Mouse (Mus musculus) forebrain, embryonic 16.5 days (tissue): ENCODE results near the gene Zbtb17. TPM values are rescaled to one million over a fixed set of nuclear protein-coding genes. Genes with fewer than 3 reads are reported as not detected.
A peak's percentile ranks its signal among the peaks of the same experiment; 100 is the strongest.

Source experiments
- ATAC-seq: fragments of 200-750 bp; cut with Nextera tagmentation; 2 replicates; pipeline ENCODE4 v1.8.0; 2017; ENCODE audit warnings: mild to moderate bottlenecking, moderate library complexity
- H3K27ac ChIP-seq: fragments of 300-500 bp; sonication (generic); 2 replicates; pipeline ENCODE4 v1.5.1; 2014; ENCODE audit warnings: low read length, control low read depth
- H3K27me3 ChIP-seq: fragments of 300-500 bp; sonication (generic); replicated peaks from 2 replicates; pipeline ENCODE4 v1.6.1; 2014; ENCODE audit warnings: low read length; ENCODE audit not compliant: control insufficient read depth, insufficient read depth
- H3K36me3 ChIP-seq: fragments of 300-500 bp; sonication (generic); 2 replicates; pipeline ENCODE4 v1.6.1; 2014; ENCODE audit not compliant: control insufficient read depth, insufficient read depth
- H3K4me1 ChIP-seq: fragments of 300-500 bp; sonication (generic); replicated peaks from 2 replicates; pipeline ENCODE4 v1.6.1; 2014; ENCODE audit warnings: low read length; ENCODE audit not compliant: control insufficient read depth, insufficient read depth
- H3K4me2 ChIP-seq: fragments of 300-500 bp; sonication (generic); 2 replicates; pipeline ENCODE4 v1.6.1; 2014; ENCODE audit warnings: mild to moderate bottlenecking, low read length, control low read depth
- H3K4me3 ChIP-seq: fragments of 300-500 bp; sonication (generic); replicated peaks from 2 replicates; pipeline ENCODE4 v1.5.1; 2014; ENCODE audit warnings: mild to moderate bottlenecking, low read length, control low read depth
- H3K9ac ChIP-seq: fragments of 300-500 bp; sonication (generic); replicated peaks from 2 replicates; pipeline ENCODE4 v1.6.1; 2014; ENCODE audit warnings: low read depth, low read length, control low read depth
- H3K9me3 ChIP-seq: fragments of 300-500 bp; sonication (generic); 2 replicates; pipeline ENCODE4 v1.6.1; 2016; ENCODE audit warnings: low read length; ENCODE audit not compliant: control insufficient read depth
- WGBS: fragments of 180-500 bp; shearing (Covaris S2); extraction: QIAGEN DNeasy Blood & Tissue Kit; methylation state at CpG from one replicate; pipeline ENCODE4 v1.1.7; 2014; 5-methylcytosine and 5-hydroxymethylcytosine counted together
- polyA plus RNA-seq: library from polyadenylated mRNA; unstranded; fragments of >200 nt; fragmentation: Nextera tagmentation; extraction: Ambion mirVana; gene quantifications from 2 replicates; pipeline ENCODE4 v1.2.1, GENCODE M21; 2015

The Zbtb17 gene
- polyA plus RNA-seq, 1 experiment from 2014 or later, result 62.0 TPM

DNA sequence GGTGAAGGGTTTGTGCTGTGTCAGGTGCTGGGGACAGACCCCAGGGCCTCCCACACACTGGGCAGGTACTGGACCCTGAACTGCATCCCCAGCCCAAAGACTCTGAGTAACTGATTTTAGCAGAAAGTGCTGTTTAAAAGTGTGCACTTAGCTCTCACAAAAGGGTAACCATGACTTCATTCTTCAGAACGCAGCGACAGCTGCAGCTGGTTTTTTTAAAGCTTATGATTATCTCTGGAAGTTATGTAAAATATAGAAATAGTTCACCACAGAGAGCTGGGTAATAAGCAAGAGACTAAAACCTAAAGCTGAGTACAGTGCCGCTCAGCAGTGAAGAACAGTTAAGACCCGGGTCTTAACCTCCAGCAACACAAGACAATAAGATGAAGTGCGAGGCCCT lies 56.6 kb downstream of the Zbtb17 start:
- H3K9me3 ChIP-seq, result no peaks in the 10 kb centered on the region
- no peak overlapping the region for H3K4me3 ChIP-seq
- H3K4me2 ChIP-seq, result no peak overlapping the region
- H3K27me3 ChIP-seq, result no peaks in the 10 kb centered on the region
- no peak for ATAC-seq
- peaks cover 14% of the 10 kb centered on the region for H3K4me1 ChIP-seq
- WGBS, result 62% methylated on average over 5 of the region's 5 CpGs
- no peak overlapping the region for H3K27ac ChIP-seq
- no peak overlapping the region for H3K9ac ChIP-seq
- no peaks in the 10 kb centered on the region for H3K36me3 ChIP-seq

DNA sequence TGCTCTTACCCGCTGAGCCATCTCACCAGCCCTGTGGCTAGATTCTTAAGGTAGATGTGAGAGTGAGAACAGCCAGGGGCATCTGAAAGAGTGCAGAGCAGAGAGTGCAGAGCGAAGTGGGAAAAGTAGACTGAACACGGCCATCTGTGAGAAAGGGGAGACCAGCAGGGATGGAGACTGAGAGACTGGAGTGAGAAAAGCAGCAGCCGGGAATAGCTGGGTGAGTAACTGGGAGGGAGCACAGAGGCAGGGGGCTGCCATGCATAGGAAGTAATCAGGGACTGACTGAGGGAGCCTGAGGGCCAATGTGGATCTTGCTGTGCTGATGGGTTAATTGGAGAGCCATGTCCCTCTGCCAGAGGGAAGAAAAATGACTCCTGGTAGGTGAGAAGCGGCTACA lies 58.3 kb downstream of the Zbtb17 start:
- no peaks in the 10 kb centered on the region for H3K9me3 ChIP-seq
- H3K27ac ChIP-seq, result no peak overlapping the region
- WGBS, result 64% methylated on average over 5 of the region's 5 CpGs
- H3K4me1 ChIP-seq, result peaks cover 28% of the 10 kb centered on the region
- no peak overlapping the region for H3K9ac ChIP-seq
- H3K4me2 ChIP-seq, result no peak overlapping the region
- no peak for ATAC-seq
- H3K4me3 ChIP-seq, result no peak overlapping the region
- no peaks in the 10 kb centered on the region for H3K27me3 ChIP-seq
- no peaks in the 10 kb centered on the region for H3K36me3 ChIP-seq

DNA sequence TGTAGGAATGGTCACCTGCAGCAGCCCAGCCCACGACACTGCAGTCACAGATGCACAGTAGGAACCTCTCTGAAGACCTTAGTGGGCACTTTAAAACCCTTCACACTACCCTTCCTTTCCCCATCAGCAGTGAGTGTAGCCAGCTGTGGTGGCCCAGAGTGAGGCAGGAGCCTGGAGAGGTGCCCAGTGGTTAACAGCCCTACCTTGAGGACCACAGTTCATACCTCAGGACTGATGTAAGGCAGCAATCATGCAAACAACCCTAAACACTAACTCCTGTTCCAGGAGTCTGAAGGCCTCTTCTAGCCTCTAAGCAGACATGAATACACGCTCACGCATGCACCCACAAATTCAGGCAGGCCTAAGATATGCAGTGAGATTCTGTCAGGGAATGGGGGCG lies 60.0 kb downstream of the Zbtb17 start:
- Histone ChIP-seq H3K9ac (no peak overlapping the region), H3K27me3 (no peaks in the 10 kb centered on the region), H3K27ac (no peak overlapping the region), H3K36me3 (no peaks in the 10 kb centered on the region), H3K4me2 (no peak overlapping the region), H3K4me1 (peaks cover 28% of the 10 kb centered on the region), H3K9me3 (no peaks in the 10 kb centered on the region), H3K4me3 (no peak overlapping the region)
- 91% methylated on average over 4 of the region's 4 CpGs for WGBS
- ATAC-seq, result no peak

DNA sequence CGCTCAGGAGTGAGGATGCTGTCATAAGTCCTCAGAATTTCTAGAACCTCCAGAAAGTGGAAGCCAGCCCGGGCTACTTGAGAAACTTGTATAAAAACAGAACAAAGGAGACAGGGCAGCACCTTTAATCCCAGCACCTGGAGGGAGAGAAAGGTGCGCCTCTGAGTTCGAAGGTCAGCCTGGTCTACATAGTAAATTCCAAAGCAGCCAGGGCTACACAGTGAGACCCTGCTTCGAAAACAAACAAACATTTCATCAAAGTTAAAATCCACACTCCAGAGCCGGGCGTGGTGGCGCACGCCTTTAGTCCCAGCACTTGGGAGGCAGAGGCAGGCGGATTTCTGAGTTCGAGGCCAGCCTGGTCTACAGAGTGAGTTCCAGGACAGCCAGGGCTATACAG lies 61.4 kb downstream of the Zbtb17 start:
- 93% methylated on average over 11 of the region's 11 CpGs for WGBS
- H3K36me3 ChIP-seq, result no peaks in the 10 kb centered on the region
- peaks cover 28% of the 10 kb centered on the region for H3K4me1 ChIP-seq
- no peak for ATAC-seq
- H3K4me3 ChIP-seq, result no peak overlapping the region
- no peak overlapping the region for H3K9ac ChIP-seq
- no peak overlapping the region for H3K4me2 ChIP-seq
- H3K27me3 ChIP-seq, result no peaks in the 10 kb centered on the region
- H3K27ac ChIP-seq, result no peak overlapping the region
- no peaks in the 10 kb centered on the region for H3K9me3 ChIP-seq

DNA sequence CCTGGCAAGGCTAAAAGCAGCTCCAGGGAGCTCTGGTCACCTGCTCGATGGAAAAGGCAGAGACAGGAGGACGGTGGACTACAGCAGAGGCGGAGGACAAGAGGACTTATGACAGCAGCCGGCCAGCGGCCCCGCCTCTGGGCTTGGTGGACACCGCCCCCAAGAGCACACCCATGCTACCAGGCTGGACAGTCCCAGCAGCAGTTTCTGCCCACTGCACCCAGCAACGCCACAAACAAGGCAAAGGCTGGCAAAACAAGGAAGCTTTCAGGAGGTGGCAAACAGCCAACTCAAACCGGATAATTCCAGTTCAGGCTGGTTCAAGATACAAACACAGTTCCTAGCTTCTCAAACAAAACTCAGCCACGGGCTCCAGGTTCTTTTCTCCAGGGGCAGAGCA lies 61.9 kb downstream of the Zbtb17 start:
- peak overlapping the region; percentile 28; the same call in 1 of the 2 replicates for H3K9ac ChIP-seq
- WGBS, result 34% methylated on average over 10 of the region's 10 CpGs
- H3K4me2 ChIP-seq, result peak overlapping the region; percentile 20

DNA sequence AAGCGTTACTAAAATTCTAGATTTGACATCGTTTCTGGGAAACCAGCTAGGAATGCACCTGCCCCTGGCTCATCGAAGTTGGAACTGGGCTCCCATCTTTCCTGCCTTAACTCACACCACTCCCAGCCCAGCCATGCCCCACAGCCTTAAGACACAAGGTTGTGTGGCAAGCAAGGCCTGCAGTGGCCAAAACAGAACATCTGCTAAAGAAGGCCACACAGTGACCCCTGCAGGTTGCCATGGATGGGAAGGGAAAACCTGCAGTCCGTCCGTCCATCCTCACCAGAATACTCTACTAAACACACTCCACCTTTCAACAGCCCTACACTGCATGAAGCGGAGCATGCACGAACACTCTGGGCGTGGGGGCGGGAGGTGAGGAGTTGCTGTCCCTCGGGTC lies 62.4 kb downstream of the Zbtb17 start:
- Histone ChIP-seq H3K4me1 (peaks cover 21% of the 10 kb centered on the region), H3K27me3 (no peaks in the 10 kb centered on the region), H3K4me3 (no peak overlapping the region), H3K9me3 (no peaks in the 10 kb centered on the region), H3K27ac (peak overlapping the region; percentile 84), H3K36me3 (no peaks in the 10 kb centered on the region), H3K9ac (no peak overlapping the region), H3K4me2 (peak overlapping the region; percentile 20; the same call in 1 of the 2 replicates)
- 0 out of 2 replicates have a peak, but pooled peaks have one; percentile 29 for ATAC-seq
- 61% methylated on average over 10 of the region's 10 CpGs for WGBS

More for the DNA sequence above, 61.9 kb downstream of the Zbtb17 start:
- Histone ChIP-seq H3K27me3 (no peaks in the 10 kb centered on the region), H3K4me1 (peaks cover 26% of the 10 kb centered on the region), H3K4me3 (no peak overlapping the region), H3K27ac (peak overlapping the region; percentile 84), H3K9me3 (no peaks in the 10 kb centered on the region), H3K36me3 (no peaks in the 10 kb centered on the region)
- peak; percentile 72 for ATAC-seq

DNA sequence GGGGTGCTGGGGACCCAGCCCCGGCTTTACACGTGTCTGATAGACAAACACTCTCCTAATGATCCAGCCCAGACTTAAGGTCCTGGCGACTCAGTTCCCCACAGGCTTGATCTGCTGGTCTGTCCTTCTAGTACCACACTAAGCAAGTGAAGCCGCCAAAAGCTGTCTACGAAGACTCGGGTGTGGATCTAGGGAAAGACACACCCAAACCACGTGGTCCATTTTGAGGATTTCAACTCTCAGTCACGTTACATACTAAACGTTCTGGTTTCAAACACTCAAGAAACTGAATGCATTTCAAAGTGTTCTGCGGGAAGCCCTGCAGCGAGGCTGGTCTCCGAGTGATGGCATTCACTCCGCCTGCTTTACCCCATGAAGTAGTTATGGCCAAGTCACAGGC lies 66.0 kb downstream of the Zbtb17 start:
- Histone ChIP-seq H3K4me1 (peaks cover 16% of the 10 kb centered on the region), H3K36me3 (no peaks in the 10 kb centered on the region), H3K9ac (no peak overlapping the region), H3K27me3 (no peaks in the 10 kb centered on the region), H3K4me2 (no peak overlapping the region), H3K9me3 (no peaks in the 10 kb centered on the region), H3K4me3 (no peak overlapping the region), H3K27ac (no peak overlapping the region)
- WGBS, result 83% methylated on average over 13 of the region's 13 CpGs
- no peak for ATAC-seq

DNA sequence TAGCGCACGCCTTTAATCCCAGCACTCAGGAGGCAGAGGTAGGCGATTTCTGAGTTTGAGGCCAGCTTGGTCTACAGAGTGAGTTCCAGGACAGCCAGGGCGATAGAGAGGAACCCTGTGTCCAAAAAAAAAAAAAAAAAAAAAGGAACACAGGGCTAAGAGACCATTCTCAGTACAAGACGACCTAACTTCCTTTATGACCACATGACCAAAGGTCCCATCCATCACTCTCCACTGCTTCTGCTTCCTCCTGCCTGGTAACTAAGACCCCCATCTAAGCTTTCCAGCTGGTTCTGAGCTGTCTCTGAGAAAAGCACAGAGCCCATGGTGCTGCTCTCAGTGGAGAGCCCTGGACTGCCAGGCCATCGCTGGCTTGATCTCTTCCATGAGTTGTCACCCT lies 67.7 kb downstream of the Zbtb17 start:
- Histone ChIP-seq H3K9ac (no peak overlapping the region), H3K27me3 (no peaks in the 10 kb centered on the region), H3K4me2 (no peak overlapping the region), H3K4me1 (peaks cover 5% of the 10 kb centered on the region), H3K4me3 (no peak overlapping the region), H3K36me3 (peaks cover 5% of the 10 kb centered on the region), H3K27ac (no peak overlapping the region), H3K9me3 (no peaks in the 10 kb centered on the region)
- WGBS, result 81% methylated on average over 6 of the region's 6 CpGs
- ATAC-seq, result no peak

DNA sequence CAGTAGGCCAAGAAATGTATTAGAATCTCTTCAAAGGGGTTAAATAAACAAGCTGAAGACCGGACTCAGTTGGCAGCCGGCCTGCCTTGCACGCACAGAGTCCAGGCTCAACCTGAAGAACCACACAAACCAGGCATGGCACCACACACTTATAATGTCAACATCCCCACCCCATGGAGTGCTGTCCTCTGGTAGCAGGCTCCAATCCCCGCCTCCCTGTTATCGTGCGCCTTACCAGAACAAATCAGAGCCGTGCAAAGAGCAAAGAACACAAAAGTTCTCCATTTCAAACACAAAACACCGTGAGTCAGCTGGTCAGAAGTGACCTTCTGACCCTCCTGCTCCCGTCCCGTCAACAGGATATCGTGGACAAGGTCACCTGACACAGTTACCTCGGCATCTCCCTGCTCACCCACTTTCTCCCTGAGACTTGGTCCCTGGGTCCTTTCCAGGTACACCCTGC lies 69.8 kb downstream of the Zbtb17 start:
- ATAC-seq, result no peak
- Histone ChIP-seq H3K9me3 (no peaks in the 10 kb centered on the region), H3K36me3 (peaks cover 13% of the 10 kb centered on the region), H3K27ac (no peak overlapping the region), H3K27me3 (no peaks in the 10 kb centered on the region), H3K4me2 (no peak overlapping the region), H3K9ac (no peak overlapping the region), H3K4me3 (no peak overlapping the region), H3K4me1 (0 out of 2 replicates have a peak, but pooled peaks cover 2% of the 10 kb centered on the region)
- 73% methylated on average over 12 of the region's 12 CpGs for WGBS
